Mouse (Mus musculus): ENCODE data around the gene Popdc2.

Gene Popdc2

DNA sequence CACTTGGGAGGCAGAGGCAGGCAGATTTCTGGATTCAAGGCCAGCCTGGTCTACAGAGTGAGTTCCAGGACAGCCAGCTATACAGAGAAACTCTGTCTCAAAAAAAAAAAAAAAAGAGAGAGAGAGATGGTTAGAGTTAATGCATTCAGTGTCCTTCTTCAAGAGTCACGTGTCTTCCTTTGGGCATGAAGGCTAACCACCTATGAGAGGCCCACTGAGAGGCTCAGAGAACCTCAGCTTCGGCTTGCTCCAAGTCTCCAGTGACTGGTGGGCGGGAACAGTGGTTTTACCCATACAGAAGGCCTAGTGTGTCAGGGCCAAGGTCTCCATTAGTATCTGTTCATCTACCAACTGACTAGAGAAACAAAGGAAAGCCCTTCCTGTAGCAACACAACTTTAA lies 37.1 kb downstream of the Popdc2 start:
- in situ Hi-C loops (cut with MboI; ENCODE audit: low sequenced_read_pairs), result no loop called here

DNA sequence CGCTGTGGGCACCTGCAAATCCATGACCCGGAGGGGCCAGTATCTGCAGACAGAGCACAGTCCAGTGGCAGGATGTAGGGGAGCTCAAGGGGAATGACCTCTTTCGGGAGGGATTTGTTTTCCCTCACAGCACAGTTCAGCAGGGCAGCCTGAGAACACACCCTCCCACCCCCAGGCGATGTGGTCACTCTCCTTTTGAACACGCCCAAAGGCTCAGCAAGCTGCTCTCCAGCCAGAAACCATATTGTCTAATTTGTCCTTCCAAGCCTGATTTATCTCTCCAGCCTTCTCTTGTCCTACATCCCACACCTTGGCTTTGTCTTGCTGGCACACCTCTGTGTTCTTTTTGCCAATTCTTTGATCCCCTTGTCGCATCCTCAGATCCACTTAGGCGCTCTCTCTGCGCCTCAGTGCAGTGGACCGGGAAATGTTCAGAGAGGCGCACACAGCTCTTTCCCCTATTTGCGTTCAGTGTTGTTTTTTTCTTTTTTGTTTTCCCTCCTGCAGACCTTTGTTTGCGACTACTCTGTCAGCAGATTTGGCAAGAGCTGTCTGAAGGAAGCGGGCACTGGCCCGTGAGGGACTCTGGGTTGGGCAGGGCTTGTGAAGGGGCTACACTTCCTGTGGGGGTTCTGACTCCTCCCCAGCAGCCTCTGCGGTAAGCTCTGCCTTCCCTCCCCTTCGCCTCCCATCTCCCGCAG lies 37.7 kb downstream of the Popdc2 start:
- in situ Hi-C loops (cut with MboI; ENCODE audit: low sequenced_read_pairs), result no loop called here

DNA sequence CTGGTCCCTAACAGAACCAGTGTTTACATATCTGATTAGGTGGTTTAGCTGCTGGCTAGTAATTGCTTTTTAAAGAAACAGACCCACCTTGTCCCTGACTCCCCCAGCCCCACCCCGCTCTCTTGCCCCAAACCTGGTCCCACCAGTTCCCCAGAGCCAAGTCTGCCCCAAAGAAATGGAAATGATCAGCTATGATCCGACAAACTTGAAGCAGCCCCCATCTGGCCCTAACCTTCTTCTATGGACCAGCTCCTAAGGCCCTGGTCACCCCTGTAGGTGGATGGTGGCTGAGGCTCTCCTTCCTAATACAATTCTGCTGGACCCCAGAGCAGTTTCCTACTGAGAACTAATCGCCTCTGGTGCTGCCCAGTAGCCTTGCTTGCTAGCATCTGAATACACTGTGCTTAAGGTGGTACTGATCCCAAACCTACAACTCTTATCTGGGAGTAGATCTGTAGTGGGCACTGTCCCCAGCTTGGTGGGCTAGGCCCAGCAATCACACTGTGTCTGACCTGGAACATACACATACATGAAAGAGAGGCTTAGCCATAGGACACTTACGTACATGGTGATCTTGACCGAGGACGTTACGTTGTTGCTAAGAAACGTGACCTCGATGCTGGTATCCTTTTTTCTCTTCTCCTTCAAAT lies 38.4 kb downstream of the Popdc2 start:
- in situ Hi-C loops (cut with MboI; ENCODE audit: low sequenced_read_pairs), result no loop called here

DNA sequence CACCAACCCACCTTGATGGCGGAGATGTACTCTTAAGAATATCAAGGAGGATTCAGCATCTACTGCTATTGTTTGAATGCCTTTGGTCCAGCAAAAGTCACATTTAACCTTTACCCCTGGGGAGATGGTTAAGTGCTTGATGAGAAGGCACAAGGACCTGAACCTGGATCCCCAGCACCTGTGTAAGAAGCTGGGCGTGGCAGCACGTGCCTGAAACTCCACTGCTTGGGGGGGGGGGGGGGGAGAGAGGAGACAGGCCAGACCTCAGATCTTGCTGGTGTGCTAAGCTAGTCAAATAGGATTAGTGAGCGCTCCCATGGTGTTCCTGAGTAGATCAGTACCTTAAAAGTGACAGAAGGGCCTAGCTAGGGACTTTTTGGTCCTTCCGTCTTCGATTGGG lies 39.5 kb downstream of the Popdc2 start:
- in situ Hi-C loops (cut with MboI; ENCODE audit: low sequenced_read_pairs), result no loop called here

DNA sequence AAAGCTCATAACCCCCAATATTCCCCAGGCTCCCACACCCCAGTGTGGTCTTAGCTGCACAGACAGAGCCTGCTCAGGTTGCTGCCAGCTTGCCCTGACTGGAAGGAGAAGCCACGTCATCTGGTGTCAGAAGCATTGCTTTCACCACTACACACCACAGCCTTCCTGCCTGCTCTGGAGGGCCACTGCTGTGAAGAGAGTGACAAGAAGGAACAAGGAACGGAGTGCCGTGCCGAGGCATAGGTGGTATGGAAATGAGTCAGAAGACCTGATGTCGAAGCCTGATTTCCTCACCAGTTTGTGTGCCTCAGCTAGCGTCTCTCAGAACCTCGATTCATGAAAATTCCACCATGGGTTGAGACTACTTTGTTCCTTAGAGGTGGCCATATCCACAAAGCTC lies 41.6 kb downstream of the Popdc2 start:
- in situ Hi-C loops (cut with MboI; ENCODE audit: low sequenced_read_pairs), result no loop called here

DNA sequence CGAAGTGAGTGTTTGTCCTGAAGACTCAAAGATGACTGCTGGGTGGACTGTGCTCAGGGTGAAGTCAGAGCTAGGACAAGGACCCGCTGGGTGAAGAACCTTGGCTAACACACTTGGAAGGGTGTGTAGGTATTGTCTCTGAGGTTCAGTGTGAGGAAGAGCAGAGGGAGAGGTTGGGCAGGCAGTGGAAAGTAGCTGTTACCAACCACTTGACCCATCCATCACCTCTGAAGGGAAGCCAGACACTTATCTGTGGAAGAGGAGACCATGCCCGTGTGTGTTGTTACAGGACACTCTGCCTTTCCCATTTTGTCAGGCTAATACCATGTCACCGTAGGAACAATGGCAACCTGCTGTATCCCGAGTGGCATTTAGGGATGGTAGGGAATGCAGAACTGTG lies 44.3 kb downstream of the Popdc2 start:
- in situ Hi-C loops (cut with MboI; ENCODE audit: low sequenced_read_pairs), result no loop called here

DNA sequence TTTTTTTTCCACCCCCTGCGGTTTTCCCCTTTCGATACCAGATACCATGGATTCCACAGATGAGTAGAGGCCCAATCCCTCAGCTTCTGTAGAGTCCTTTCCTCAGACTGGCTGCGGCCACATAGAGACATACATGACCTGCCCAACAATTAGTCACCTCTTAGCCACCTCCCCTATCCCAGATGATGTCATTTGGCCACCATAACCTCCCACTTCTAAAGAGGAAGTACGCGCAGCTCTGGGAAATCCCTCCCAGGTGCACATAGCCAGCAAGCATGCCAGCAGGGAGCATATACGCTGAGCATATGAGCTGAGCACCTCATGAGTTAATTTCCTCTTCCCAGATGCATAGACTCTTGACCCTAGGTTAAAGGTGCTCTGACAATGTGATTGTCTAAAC lies 44.7 kb downstream of the Popdc2 start:
- in situ Hi-C loops (cut with MboI; ENCODE audit: low sequenced_read_pairs), result no loop called here

DNA sequence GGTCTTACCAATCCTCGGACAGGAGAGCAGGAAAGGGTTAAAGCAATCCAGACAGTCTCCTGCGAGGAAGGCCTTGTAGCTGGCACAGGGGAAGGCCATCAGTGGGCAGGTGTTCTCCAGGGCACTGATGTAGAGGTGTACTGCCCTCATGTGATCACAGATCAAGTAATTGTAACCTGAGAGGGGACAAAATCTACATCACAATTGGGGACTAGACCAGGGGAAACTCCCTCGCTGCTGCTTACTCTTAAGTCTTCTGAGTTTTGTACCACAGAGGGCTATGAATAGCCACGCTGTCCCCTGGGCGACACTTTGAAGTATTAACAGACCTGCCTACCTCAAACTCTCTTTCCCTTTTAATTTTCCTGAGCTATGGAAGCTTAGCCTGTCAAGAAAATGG lies 45.6 kb downstream of the Popdc2 start:
- in situ Hi-C loops (cut with MboI; ENCODE audit: low sequenced_read_pairs), result no loop called here

DNA sequence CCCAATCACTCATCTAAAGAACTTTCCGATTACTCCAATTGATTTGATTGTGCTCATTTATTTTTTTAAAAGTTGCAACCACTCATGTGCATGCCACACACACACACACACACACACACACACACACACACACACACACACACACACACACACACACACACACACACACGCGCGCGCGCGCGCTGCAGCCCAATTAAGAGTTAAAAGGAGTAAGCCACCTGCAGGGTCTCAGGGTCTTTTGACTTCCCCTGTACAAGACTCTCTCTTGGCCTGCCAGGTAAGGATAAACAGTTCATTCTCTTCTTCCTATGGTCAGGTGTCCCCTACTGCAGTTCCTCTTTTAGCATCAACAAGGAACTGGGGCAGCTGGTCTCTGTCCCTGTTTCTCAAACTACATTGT lies 46.4 kb downstream of the Popdc2 start:
- in situ Hi-C loops (cut with MboI; ENCODE audit: low sequenced_read_pairs), result no loop called here

DNA sequence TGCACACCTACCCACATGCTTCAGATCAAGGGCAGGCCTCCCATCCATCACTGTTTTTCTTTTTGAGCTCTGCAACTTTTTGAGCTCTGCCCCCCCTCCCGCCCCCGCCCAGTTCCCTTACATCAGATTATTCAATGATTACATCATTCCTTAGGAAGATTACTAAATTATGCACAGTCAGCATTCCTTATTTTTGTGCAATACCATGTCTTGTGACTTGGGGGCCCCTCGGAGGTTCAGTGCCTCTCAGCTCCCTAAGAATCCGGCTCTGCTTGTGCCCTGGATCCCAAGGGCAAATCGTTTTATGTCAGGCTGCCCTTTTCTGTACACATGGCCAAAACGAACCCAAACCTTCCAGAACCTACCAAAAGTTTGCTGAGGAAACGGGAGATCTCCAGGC lies 52.9 kb downstream of the Popdc2 start:
- in situ Hi-C loops (cut with MboI; ENCODE audit: low sequenced_read_pairs), result no loop called here

DNA sequence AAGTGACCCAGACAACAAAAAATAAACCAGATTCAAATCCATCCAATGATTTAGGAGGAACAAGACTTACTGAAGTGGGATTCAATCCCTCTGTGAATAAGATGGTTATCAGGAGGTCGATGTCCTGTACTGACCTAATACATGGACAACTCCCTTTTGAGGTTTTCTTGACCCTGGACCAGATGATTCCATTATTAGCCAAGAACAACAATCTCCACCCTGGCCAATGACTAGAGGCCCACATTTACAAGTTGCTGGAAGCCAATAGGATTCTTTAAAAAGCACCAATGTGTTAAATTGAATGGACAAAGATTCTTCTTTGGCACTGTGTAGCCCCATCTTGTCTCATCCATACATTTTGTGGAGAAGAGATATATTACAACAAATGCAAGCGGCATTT lies 63.4 kb downstream of the Popdc2 start:
- in situ Hi-C loops (cut with MboI; ENCODE audit: low sequenced_read_pairs), result no loop called here

DNA sequence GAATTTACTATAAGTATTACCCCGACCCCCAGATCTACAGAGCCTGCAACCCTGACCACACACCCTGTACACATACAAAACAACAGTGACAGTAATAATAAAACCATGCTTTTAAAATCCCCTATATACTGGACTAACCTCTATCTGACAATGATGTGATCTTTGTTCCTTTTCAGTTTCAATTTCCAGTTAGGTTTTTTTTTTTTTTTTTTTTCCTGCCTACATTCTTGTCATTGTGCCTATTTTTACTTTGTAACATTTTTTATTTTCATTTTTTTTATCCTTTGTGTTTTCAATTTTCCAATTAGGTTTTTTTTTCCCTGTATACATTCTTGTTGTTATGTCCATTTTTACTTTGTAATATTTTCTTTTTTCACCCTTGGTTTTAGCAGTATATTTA lies 63.8 kb downstream of the Popdc2 start:
- in situ Hi-C loops (cut with MboI; ENCODE audit: low sequenced_read_pairs), result no loop called here
